Mouse (Mus musculus) hindbrain, embryonic 16.5 days (tissue): ENCODE measurements at regions not wholly inside any gene's neighbourhood (a gene's known extent, or its start where the extent isn't known, plus 50 kb on each side); places are given as distances from the start of the nearest gene placed in this dataset. TPM values are rescaled to one million over a fixed set of nuclear protein-coding genes. Genes with fewer than 3 reads are reported as not detected.

Experiments
- ATAC-seq: fragments of 200-750 bp; cut with Nextera tagmentation; 2 replicates; pipeline ENCODE4 v1.8.0; 2017; ENCODE audit warnings: moderate TSS enrichment, moderate library complexity
- H3K27ac ChIP-seq: fragments of 300-500 bp; sonication (generic); 2 replicates; pipeline ENCODE4 v1.5.1; 2014; ENCODE audit warnings: low read depth, mild to moderate bottlenecking, control low read depth, low read length, moderate library complexity
- H3K27me3 ChIP-seq: fragments of 300-500 bp; sonication (generic); replicated peaks from 2 replicates; pipeline ENCODE4 v1.6.1; 2014; ENCODE audit warnings: low read length; ENCODE audit not compliant: control insufficient read depth, insufficient read depth
- H3K36me3 ChIP-seq: fragments of 300-500 bp; sonication (generic); 2 replicates; pipeline ENCODE4 v1.6.1; 2014; ENCODE audit warnings: mild to moderate bottlenecking, low read length, moderate library complexity, mixed read lengths; ENCODE audit not compliant: control insufficient read depth, insufficient read depth
- H3K4me1 ChIP-seq: fragments of 300-500 bp; sonication (generic); 2 replicates; pipeline ENCODE4 v1.6.1; 2014; ENCODE audit warnings: low read depth, low read length; ENCODE audit not compliant: control insufficient read depth, insufficient read depth
- H3K4me2 ChIP-seq: fragments of 300-500 bp; sonication (generic); 2 replicates; pipeline ENCODE4 v1.6.1; 2014; ENCODE audit warnings: mild to moderate bottlenecking, low read length, control low read depth, moderate library complexity
- H3K4me3 ChIP-seq: fragments of 300-500 bp; sonication (generic); 2 replicates; pipeline ENCODE4 v1.5.1; 2014; ENCODE audit warnings: mild to moderate bottlenecking, low read length, control low read depth, moderate library complexity
- H3K9ac ChIP-seq: fragments of 300-500 bp; sonication (generic); 2 replicates; pipeline ENCODE4 v1.6.1; 2014; ENCODE audit warnings: low read depth, mild to moderate bottlenecking, control low read depth, low read length, moderate library complexity
- H3K9me3 ChIP-seq: fragments of 300-500 bp; sonication (generic); 2 replicates; pipeline ENCODE4 v1.6.1; 2014; ENCODE audit warnings: mild to moderate bottlenecking, low read length, moderate library complexity; ENCODE audit not compliant: control insufficient read depth
- WGBS: fragments of 180-500 bp; shearing (Covaris S2); extraction: QIAGEN DNeasy Blood & Tissue Kit; methylation state at CpG from one replicate; pipeline ENCODE4 v1.1.7; 2014; 5-methylcytosine and 5-hydroxymethylcytosine counted together
- microRNA-seq: library from miRNA; unstranded; fragments of <30 nt; microRNA quantifications from one replicate; pipeline ENCODE4, GENCODE M21; 2017

GRCm38 (mm10) chrX:93160956-93161355 lies 125.3 kb upstream of the Arx start:
- Histone ChIP-seq H3K9me3 (no peaks in the 10 kb centered on the region), H3K27me3 (no peaks in the 10 kb centered on the region), H3K27ac (no peak overlapping the region), H3K4me1 (no peaks in the 10 kb centered on the region), H3K4me2 (no peak overlapping the region), H3K4me3 (no peak overlapping the region), H3K9ac (no peak overlapping the region), H3K36me3 (no peaks in the 10 kb centered on the region)
- ATAC-seq, result no peak
- WGBS, result 68% methylated on average over 1 of the region's 1 CpGs

Small RNA genes lying in the stretch of these regions (microRNA-seq; reads per million reads assigned to microRNA genes)
- gene Gm24973, result not detected
